Mouse (Mus musculus): ENCODE measurements around the gene Cry1.

DNA sequence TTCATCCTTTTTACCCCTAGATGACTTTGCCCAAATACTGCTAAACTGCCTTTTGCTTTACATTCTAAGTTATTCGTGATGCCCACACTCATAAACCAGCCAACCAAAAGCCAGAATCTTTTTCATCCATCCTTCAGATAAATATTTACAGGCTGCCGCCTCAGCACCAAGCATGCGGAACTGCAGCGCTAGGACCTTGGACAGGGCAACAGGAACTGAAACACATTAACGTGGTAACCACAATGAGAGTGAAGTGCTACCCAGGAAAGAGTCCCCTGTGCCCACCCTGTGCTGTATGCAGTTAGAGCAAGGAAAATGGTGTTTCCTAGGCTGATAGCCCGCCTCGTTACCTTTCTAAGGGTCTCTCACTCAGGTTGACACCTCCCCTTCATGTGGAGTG lies 56.4 kb downstream of the Cry1 start:
- TF ChIP-seq POLR2A (IDR thresholded peaks at IDR 0.05; ENCODE audit: insufficient read depth, low read length) (no peak), CTCF (IDR thresholded peaks at IDR 0.05; ENCODE audit: low read depth, low read length) (no peak)
